Mouse (Mus musculus): ENCODE data around the gene Cmya5. TPM values are rescaled to one million over a fixed set of nuclear protein-coding genes. Genes with fewer than 3 reads are reported as not detected.

Cmya5 gene
- polyA plus RNA-seq, 1 experiment from 2014 or later = 0.21 TPM

DNA sequence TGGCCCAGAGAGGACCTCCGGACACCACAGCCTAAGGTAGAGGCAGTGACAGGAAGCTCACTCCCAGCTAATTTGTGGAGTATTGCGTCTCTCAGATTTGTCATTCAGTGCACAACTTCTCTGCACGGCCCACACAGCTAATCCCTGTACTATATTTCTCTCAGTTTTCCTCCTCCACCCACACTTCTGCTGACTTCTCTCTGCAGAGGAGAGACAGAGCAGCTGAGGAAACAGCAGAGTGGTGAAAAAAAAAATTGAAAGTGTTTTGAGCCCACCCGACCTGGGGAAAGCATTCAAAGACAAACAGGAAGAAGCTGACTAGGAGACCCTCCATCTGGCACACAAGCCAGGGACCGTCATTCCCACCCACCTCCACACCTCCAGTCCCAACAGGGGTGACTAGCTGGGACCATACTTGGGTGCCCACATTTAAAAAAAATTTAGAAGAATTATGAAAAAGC, 85.9 kb downstream of the Cmya5 start:
- Histone ChIP-seq H3K4me1 (ENCODE audit: control insufficient read depth, insufficient read depth, low read depth, low read length) (0 out of 2 replicates have a peak, but pooled peaks cover 3% of the 10 kb centered on the region), H3K9ac (ENCODE audit: low read depth, low read length) (no peak overlapping the region), H3K27ac (ENCODE audit: low read depth, low read length) (no peak overlapping the region), H3K9me3 (ENCODE audit: control insufficient read depth, low read length) (no peaks in the 10 kb centered on the region), H3K27me3 (replicated peaks; ENCODE audit: control insufficient read depth, insufficient read depth, low read length) (no peaks in the 10 kb centered on the region), H3K36me3 (ENCODE audit: control insufficient read depth, insufficient read depth, low read length) (no peaks in the 10 kb centered on the region), H3K4me2 (ENCODE audit: low read length) (no peak overlapping the region), H3K4me3 (ENCODE audit: low read length) (no peak overlapping the region)
- 83% methylated on average over 5 of the region's 5 CpGs for WGBS
- ATAC-seq = no peak

DNA sequence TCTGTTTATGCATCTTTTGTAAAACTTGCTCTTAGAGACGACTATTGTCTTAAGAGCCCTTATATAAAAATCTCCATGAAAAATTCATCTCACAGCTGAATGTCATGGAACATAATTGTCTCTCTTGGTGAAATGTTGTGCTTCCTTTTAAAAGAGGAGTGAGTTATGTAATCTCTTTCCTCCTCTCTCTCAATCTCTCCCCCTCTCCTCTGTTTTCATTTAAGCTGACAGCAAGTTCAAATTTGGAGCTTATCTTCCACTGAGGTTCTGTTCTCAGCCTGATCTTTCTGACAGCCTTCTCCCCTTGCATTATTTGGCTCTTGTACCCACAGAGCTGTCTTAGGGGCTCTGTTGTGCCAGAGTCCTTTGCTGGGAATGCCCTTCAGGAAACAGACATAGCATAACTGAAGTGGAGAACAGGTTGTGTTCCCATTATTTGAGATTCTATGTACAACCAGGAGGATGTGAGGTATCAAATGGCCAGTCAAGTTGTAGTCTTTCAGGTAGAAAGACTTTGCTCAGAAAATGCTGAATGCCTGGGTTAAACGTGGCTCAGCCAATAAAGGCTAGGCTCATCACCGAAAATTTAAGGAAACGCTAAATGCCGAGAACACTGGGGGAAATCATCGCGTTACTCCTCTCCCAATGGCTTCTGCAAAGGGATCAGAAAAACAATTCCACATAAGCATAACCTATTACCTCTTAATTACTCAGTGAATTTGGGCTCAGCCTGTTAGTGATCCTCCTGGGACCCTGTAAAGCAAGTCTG, 86.8 kb downstream of the Cmya5 start:
- no peaks in the 10 kb centered on the region for H3K36me3 ChIP-seq (ENCODE audit: control insufficient read depth, insufficient read depth, low read length)
- ATAC-seq = no peak
- no peak overlapping the region for H3K4me3 ChIP-seq (ENCODE audit: low read length)
- H3K9ac ChIP-seq (ENCODE audit: low read depth, low read length) = no peak overlapping the region
- no peaks in the 10 kb centered on the region for H3K27me3 ChIP-seq (replicated peaks; ENCODE audit: control insufficient read depth, insufficient read depth, low read length)
- no peak overlapping the region for H3K4me2 ChIP-seq (ENCODE audit: low read length)
- no peak overlapping the region for H3K27ac ChIP-seq (ENCODE audit: low read depth, low read length)
- 75% methylated on average over 7 of the region's 7 CpGs for WGBS
- no peaks in the 10 kb centered on the region for H3K4me1 ChIP-seq (ENCODE audit: control insufficient read depth, insufficient read depth, low read depth, low read length)
- no peaks in the 10 kb centered on the region for H3K9me3 ChIP-seq (ENCODE audit: control insufficient read depth, low read length)

DNA sequence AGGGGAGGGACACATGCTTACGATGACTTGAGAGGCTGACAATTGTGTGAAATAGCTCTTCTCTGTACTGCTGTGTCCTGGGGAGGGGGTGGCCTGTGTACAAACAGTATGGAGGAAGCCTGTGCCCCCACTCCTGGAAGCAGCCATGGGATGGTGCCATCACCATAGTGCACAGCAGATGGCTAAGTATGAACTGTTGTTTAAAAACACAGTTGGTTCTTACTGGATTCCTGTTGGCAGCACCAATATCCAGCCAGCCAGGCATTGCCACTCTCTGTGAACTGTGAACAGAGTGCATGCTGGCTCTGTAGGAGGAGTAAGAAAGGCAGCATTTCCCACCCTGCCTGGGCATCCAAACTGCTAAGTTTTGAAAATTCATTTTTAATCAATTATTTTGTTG, 88.4 kb downstream of the Cmya5 start:
- H3K27me3 ChIP-seq (replicated peaks; ENCODE audit: control insufficient read depth, insufficient read depth, low read length) = no peaks in the 10 kb centered on the region
- no peak for ATAC-seq
- H3K4me2 ChIP-seq (ENCODE audit: low read length) = no peak overlapping the region
- H3K27ac ChIP-seq (ENCODE audit: low read depth, low read length) = no peak overlapping the region
- H3K4me1 ChIP-seq (ENCODE audit: control insufficient read depth, insufficient read depth, low read depth, low read length) = no peaks in the 10 kb centered on the region
- H3K9me3 ChIP-seq (ENCODE audit: control insufficient read depth, low read length) = no peaks in the 10 kb centered on the region
- H3K4me3 ChIP-seq (ENCODE audit: low read length) = no peak overlapping the region
- 84% methylated on average over 1 of the region's 1 CpGs for WGBS
- H3K36me3 ChIP-seq (ENCODE audit: control insufficient read depth, insufficient read depth, low read length) = no peaks in the 10 kb centered on the region
- no peak overlapping the region for H3K9ac ChIP-seq (ENCODE audit: low read depth, low read length)

DNA sequence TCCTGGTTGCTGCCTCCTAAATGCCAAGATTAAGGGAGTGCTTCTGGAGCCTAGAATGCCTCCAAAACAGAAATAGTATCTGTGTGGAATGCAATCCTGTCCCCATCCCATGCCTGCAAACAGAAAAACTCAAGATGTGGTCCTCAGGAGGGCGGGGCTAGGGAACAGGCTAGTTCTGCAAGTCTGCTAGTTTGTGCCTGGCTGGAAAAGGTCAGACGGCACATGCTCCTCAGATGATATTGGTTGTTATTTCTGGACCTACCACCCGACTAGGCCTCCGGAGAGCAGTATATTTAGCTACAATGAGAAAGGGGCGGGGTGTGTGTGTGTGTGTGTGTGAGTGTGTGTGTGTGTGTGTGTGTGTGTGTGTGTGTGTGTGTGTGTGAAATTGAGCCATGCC, 93.0 kb downstream of the Cmya5 start:
- no peak overlapping the region for H3K4me3 ChIP-seq (ENCODE audit: low read length)
- H3K4me1 ChIP-seq (ENCODE audit: control insufficient read depth, insufficient read depth, low read depth, low read length) = no peaks in the 10 kb centered on the region
- no peak overlapping the region for H3K9ac ChIP-seq (ENCODE audit: low read depth, low read length)
- no peak overlapping the region for H3K27ac ChIP-seq (ENCODE audit: low read depth, low read length)
- no peak for ATAC-seq
- WGBS = 76% methylated on average over 5 of the region's 5 CpGs
- no peaks in the 10 kb centered on the region for H3K9me3 ChIP-seq (ENCODE audit: control insufficient read depth, low read length)
- H3K27me3 ChIP-seq (replicated peaks; ENCODE audit: control insufficient read depth, insufficient read depth, low read length) = no peaks in the 10 kb centered on the region
- no peak overlapping the region for H3K4me2 ChIP-seq (ENCODE audit: low read length)
- H3K36me3 ChIP-seq (ENCODE audit: control insufficient read depth, insufficient read depth, low read length) = no peaks in the 10 kb centered on the region

DNA sequence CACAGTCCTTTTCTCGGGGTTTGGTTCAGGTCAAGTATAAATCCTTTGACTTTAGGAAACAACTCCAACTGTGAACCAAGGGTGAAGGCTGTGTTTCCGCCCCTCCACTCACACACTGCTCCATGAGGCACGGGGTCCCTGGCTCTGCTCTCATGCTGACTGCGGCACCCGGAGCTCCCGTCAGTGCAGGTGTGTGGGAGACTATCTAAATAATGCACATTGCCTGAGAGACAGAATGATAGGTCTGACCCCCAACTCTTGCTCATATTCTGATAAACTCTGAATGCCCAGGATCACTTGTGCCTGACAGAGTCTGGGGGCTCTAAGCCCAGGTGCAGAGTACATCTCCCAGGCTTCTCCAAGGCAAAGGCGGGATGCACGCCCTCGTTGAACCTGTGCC, 103.5 kb downstream of the Cmya5 start:
- Histone ChIP-seq H3K4me2 (ENCODE audit: low read length) (no peak overlapping the region), H3K4me1 (ENCODE audit: control insufficient read depth, insufficient read depth, low read depth, low read length) (no peaks in the 10 kb centered on the region), H3K27ac (ENCODE audit: low read depth, low read length) (no peak overlapping the region), H3K9me3 (ENCODE audit: control insufficient read depth, low read length) (no peaks in the 10 kb centered on the region), H3K4me3 (ENCODE audit: low read length) (no peak overlapping the region), H3K9ac (ENCODE audit: low read depth, low read length) (no peak overlapping the region), H3K27me3 (replicated peaks; ENCODE audit: control insufficient read depth, insufficient read depth, low read length) (no peaks in the 10 kb centered on the region), H3K36me3 (ENCODE audit: control insufficient read depth, insufficient read depth, low read length) (no peaks in the 10 kb centered on the region)
- no peak for ATAC-seq
- 79% methylated on average over 9 of the region's 9 CpGs for WGBS

GRCm38 (mm10) chr13:93036218-93036617, 108.3 kb downstream of the Cmya5 start:
- no peak overlapping the region for H3K4me2 ChIP-seq (ENCODE audit: low read length)
- H3K4me3 ChIP-seq (ENCODE audit: low read length) = no peak overlapping the region
- ATAC-seq = no peak
- H3K36me3 ChIP-seq (ENCODE audit: control insufficient read depth, insufficient read depth, low read length) = no peaks in the 10 kb centered on the region
- H3K27ac ChIP-seq (ENCODE audit: low read depth, low read length) = no peak overlapping the region
- H3K9me3 ChIP-seq (ENCODE audit: control insufficient read depth, low read length) = no peaks in the 10 kb centered on the region
- WGBS = 32% methylated on average over 4 of the region's 4 CpGs
- H3K4me1 ChIP-seq (ENCODE audit: control insufficient read depth, insufficient read depth, low read depth, low read length) = no peaks in the 10 kb centered on the region
- no peak overlapping the region for H3K9ac ChIP-seq (ENCODE audit: low read depth, low read length)
- no peaks in the 10 kb centered on the region for H3K27me3 ChIP-seq (replicated peaks; ENCODE audit: control insufficient read depth, insufficient read depth, low read length)

- no peak for ATAC-seq
- H3K9ac ChIP-seq (ENCODE audit: low read depth, low read length) = no peak overlapping the region
- H3K4me1 ChIP-seq (ENCODE audit: control insufficient read depth, insufficient read depth, low read depth, low read length) = no peaks in the 10 kb centered on the region
- 60% methylated on average over 4 of the region's 4 CpGs for WGBS
- H3K4me3 ChIP-seq (ENCODE audit: low read length) = no peak overlapping the region
- 0 out of 2 replicates have a peak, but pooled peaks cover 2% of the 10 kb centered on the region for H3K9me3 ChIP-seq (ENCODE audit: control insufficient read depth, low read length)
- no peak overlapping the region for H3K27ac ChIP-seq (ENCODE audit: low read depth, low read length)
- no peaks in the 10 kb centered on the region for H3K36me3 ChIP-seq (ENCODE audit: control insufficient read depth, insufficient read depth, low read length)
- H3K27me3 ChIP-seq (replicated peaks; ENCODE audit: control insufficient read depth, insufficient read depth, low read length) = no peaks in the 10 kb centered on the region
- H3K4me2 ChIP-seq (ENCODE audit: low read length) = no peak overlapping the region
Observed at GRCm38 (mm10) chr13:93029337-93029736, 115.2 kb downstream of the Cmya5 start.

- H3K4me1 ChIP-seq (ENCODE audit: control insufficient read depth, insufficient read depth, low read depth, low read length) = no peaks in the 10 kb centered on the region
- no peaks in the 10 kb centered on the region for H3K36me3 ChIP-seq (ENCODE audit: control insufficient read depth, insufficient read depth, low read length)
- H3K27ac ChIP-seq (ENCODE audit: low read depth, low read length) = no peak overlapping the region
- H3K9ac ChIP-seq (ENCODE audit: low read depth, low read length) = no peak overlapping the region
- no peak overlapping the region for H3K4me2 ChIP-seq (ENCODE audit: low read length)
- H3K27me3 ChIP-seq (replicated peaks; ENCODE audit: control insufficient read depth, insufficient read depth, low read length) = no peaks in the 10 kb centered on the region
- WGBS = 53% methylated on average over 2 of the region's 2 CpGs
- no peak overlapping the region for H3K4me3 ChIP-seq (ENCODE audit: low read length)
- 0 out of 2 replicates have a peak, but pooled peaks cover 2% of the 10 kb centered on the region for H3K9me3 ChIP-seq (ENCODE audit: control insufficient read depth, low read length)
- no peak for ATAC-seq
Observed at GRCm38 (mm10) chr13:93024837-93025236, 119.7 kb downstream of the Cmya5 start.

DNA sequence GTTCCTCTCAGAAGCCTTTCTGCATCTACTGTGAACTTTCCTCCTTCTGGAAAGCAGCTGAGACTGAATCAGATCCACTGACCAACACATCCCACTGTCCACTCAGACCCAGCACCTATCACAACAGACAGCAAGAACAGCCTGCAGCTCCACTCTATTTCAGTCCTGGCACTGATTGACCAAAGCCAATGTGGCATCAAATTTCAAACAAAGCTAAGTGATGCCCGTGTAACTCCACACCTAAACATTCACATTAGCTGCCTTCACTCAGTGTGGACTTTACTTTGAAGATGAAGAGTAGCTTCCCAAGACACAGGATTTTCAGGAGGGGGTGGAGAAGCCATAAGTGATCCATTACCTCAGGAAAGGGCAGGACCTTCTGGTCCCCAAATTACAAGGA, 122.4 kb downstream of the Cmya5 start:
- no peak for ATAC-seq
- no peaks in the 10 kb centered on the region for H3K9me3 ChIP-seq (ENCODE audit: control insufficient read depth, low read length)
- WGBS = 59% methylated on average over 1 of the region's 1 CpGs
- no peak overlapping the region for H3K9ac ChIP-seq (ENCODE audit: low read depth, low read length)
- no peak overlapping the region for H3K4me3 ChIP-seq (ENCODE audit: low read length)
- H3K27ac ChIP-seq (ENCODE audit: low read depth, low read length) = no peak overlapping the region
- no peaks in the 10 kb centered on the region for H3K4me1 ChIP-seq (ENCODE audit: control insufficient read depth, insufficient read depth, low read depth, low read length)
- H3K4me2 ChIP-seq (ENCODE audit: low read length) = no peak overlapping the region
- H3K27me3 ChIP-seq (replicated peaks; ENCODE audit: control insufficient read depth, insufficient read depth, low read length) = no peaks in the 10 kb centered on the region
- no peaks in the 10 kb centered on the region for H3K36me3 ChIP-seq (ENCODE audit: control insufficient read depth, insufficient read depth, low read length)

All from hindbrain, embryonic 16.5 days (tissue).